Mouse (Mus musculus): ENCODE results near the gene Get4. TPM values are rescaled to one million over a fixed set of nuclear protein-coding genes. Genes with fewer than 3 reads are reported as not detected.

The Get4 gene
- total and polyA plus RNA-seq, 3 experiments, result 68.8 to 219 (median 91.5) TPM

Other genes starting within 250 kb of the Get4 start
- 10 to 100 TPM; 32.5 to 56.3 TPM for gene Prkar1b, start 102.3 kb upstream of the Get4 start, total RNA-seq (2021)
- gene Prkar1b, start 102.3 kb upstream of the Get4 start, polyA plus RNA-seq (2012; rRNA removed), result 31.8 and 34.3 TPM in 2 replicates
- 10 to 100 TPM; 20.1 to 24.2 TPM for gene Dnaaf5, start 102.1 kb upstream of the Get4 start, total RNA-seq (2021)
- 46.2 and 48.9 TPM in 2 replicates for gene Dnaaf5, start 102.1 kb upstream of the Get4 start, polyA plus RNA-seq (2012; rRNA removed)
- gene Sun1, start 51.7 kb upstream of the Get4 start, total RNA-seq (2021), result 10 to 100 TPM; 74.4 to 93.7 TPM
- gene Sun1, start 51.7 kb upstream of the Get4 start, polyA plus RNA-seq (2012; rRNA removed), result 44.5 and 61.5 TPM in 2 replicates
- gene Adap1, start 73.3 kb downstream of the Get4 start, total RNA-seq (2021), result 1 to 10 TPM; 4.9 to 5.0 TPM
- 8.6 and 10.5 TPM in 2 replicates for gene Adap1, start 73.3 kb downstream of the Get4 start, polyA plus RNA-seq (2012; rRNA removed)
- 10 to 100 TPM; 81.2 to 85.7 TPM for gene Cox19, start 99.1 kb downstream of the Get4 start, total RNA-seq (2021)
- 97.6 and 107 TPM in 2 replicates for gene Cox19, start 99.1 kb downstream of the Get4 start, polyA plus RNA-seq (2012; rRNA removed)
- not detected for gene Cyp2w1, start 100.3 kb downstream of the Get4 start, total RNA-seq (2021)
- gene Cyp2w1, start 100.3 kb downstream of the Get4 start, polyA plus RNA-seq (2012; rRNA removed), result not detected in 2 replicates
- gene Gpr146, start 125.4 kb downstream of the Get4 start, total RNA-seq (2021), result 10 to 100 TPM in 1 of 2 experiments, 1 to 10 TPM in 1; 9.2 to 21.2 TPM
- gene Gpr146, start 125.4 kb downstream of the Get4 start, polyA plus RNA-seq (2012; rRNA removed), result 31.4 and 33.8 TPM in 2 replicates
- 1 to 10 TPM in 1 of 2 experiments, under 1 TPM in 1; 0.46 to 1.3 TPM for gene C130050O18Rik, start 153.0 kb downstream of the Get4 start, total RNA-seq (2021)
- gene C130050O18Rik, start 153.0 kb downstream of the Get4 start, polyA plus RNA-seq (2012; rRNA removed), result 1.7 and 1.9 TPM in 2 replicates
- gene Gper1, start 170.8 kb downstream of the Get4 start, total RNA-seq (2021), result 1 to 10 TPM; 3.4 to 6.4 TPM
- 5.2 and 7.2 TPM in 2 replicates for gene Gper1, start 170.8 kb downstream of the Get4 start, polyA plus RNA-seq (2012; rRNA removed)
- gene 3110082I17Rik, start 208.2 kb downstream of the Get4 start, total RNA-seq (2021), result 10 to 100 TPM in 1 of 2 experiments, 1 to 10 TPM in 1; 8.6 to 14.8 TPM
- gene 3110082I17Rik, start 208.2 kb downstream of the Get4 start, polyA plus RNA-seq (2012; rRNA removed), result 9.8 and 10.6 TPM in 2 replicates
- gene Zfand2a, start 232.2 kb downstream of the Get4 start, total RNA-seq (2021), result 10 to 100 TPM; 27.5 to 44.8 TPM
- gene Zfand2a, start 232.2 kb downstream of the Get4 start, polyA plus RNA-seq (2012; rRNA removed), result 11.5 and 14.8 TPM in 2 replicates